ENCODE assay signal across 9 mouse cellular contexts in the genomic region with DNA sequence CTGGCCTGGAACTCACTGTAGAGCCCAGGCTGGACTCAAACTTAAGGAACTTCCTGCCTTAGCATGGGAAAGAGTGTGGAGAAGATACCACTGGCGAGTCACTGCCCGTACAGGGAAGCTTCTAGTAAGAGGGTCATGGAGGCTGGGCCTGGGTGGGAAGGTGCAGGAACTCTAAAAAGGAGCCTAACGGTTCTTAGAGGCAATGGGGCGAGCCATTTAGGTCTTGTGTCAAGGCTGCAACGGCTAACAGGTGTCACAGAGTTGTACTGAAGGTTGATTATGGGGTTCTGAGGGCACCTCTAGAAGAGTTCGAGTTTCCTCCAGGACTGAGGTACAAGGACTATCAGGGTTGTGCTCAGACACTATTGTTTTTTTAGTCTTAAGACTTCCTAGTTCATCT. TPM values are rescaled to one million over a fixed set of nuclear protein-coding genes. Genes with fewer than 3 reads are reported as not detected.
A peak's percentile ranks its signal among the peaks of the same experiment; 100 is the strongest.
DNase-seq lines count a peak whose midpoint lies in the region; ATAC-seq and TF ChIP-seq lines count a peak whose summit lies in the region.
"Had no signal": no experiment of that assay in that cellular context is flagged by ENCODE, and none has a peak within 500 bp of the region (broad histone marks: within the 10 kb centered on the region; RNA-seq: fewer than 3 reads in every experiment).

No protein-coding gene starts in this region.

- TF ChIP-seq CTCF in forebrain, postnatal 0 days (IDR thresholded peaks at IDR 0.05; ENCODE audit: low read depth): no peak

- peak overlapping the region; percentile 93 for H3K4me3 ChIP-seq in heart, embryonic 13.5 days
- peak overlapping the region; percentile 85 for H3K4me3 ChIP-seq in forebrain, postnatal 0 days (ENCODE audit: low read depth, low read length)
- H3K4me3 ChIP-seq in liver, embryonic 15.5 days (replicated peaks): peak overlapping the region; percentile 87

- no peaks in the 10 kb centered on the region for H3K36me3 ChIP-seq in heart, embryonic 13.5 days
- H3K36me3 ChIP-seq in forebrain, postnatal 0 days (ENCODE audit: insufficient read depth): no peaks in the 10 kb centered on the region
- H3K36me3 ChIP-seq in liver, embryonic 15.5 days (replicated peaks): no peaks in the 10 kb centered on the region

- H3K27me3 ChIP-seq in heart, embryonic 13.5 days (replicated peaks): no peaks in the 10 kb centered on the region
- no peaks in the 10 kb centered on the region for H3K27me3 ChIP-seq in forebrain, postnatal 0 days (ENCODE audit: insufficient read depth, low read length)
- no peaks in the 10 kb centered on the region for H3K27me3 ChIP-seq in liver, embryonic 15.5 days
- H3K27me3 ChIP-seq: CH12.LX had no signal

- H3K9ac ChIP-seq in heart, embryonic 13.5 days: no peak overlapping the region
- H3K9ac ChIP-seq in forebrain, postnatal 0 days: peak overlapping the region; percentile 91; the same call in 1 of the 2 replicates
- H3K9ac ChIP-seq in liver, embryonic 15.5 days: no peak overlapping the region

- intact Hi-C loops in heart, postnatal 10 days (cut with DNase I): no loop called here
- intact Hi-C loops in gastrocnemius, postnatal 14 days (cut with DNase I; ENCODE audit: low total_unique reads): no loop called here

- no peak for ATAC-seq in heart, embryonic 13.5 days (ENCODE audit: extremely low read depth, insufficient number of reproducible peaks, low FRiP score, low TSS enrichment)
- ATAC-seq in forebrain, postnatal 0 days: no peak
- no peak for ATAC-seq in liver, embryonic 15.5 days (ENCODE audit: insufficient read depth)

- DNase-seq in heart, postnatal 10 days: no peak
- peak; percentile 30 for DNase-seq in R1 (ENCODE audit: low read depth, low spot score)
- DNase-seq in forebrain, postnatal 0 days: no peak
- no peak for DNase-seq in right cerebral cortex, adult 2 months (ENCODE audit: low spot score in 2 of 2)
- no peak for DNase-seq in c-Kit-positive CD71-positive TER-119-positive erythroid progenitor cells, embryonic 14.5 days (ENCODE audit: low spot score)
- no peak for DNase-seq in gastrocnemius, postnatal 14 days

- H3K4me2 ChIP-seq in heart, embryonic 13.5 days: peak overlapping the region; percentile 80
- H3K4me2 ChIP-seq in forebrain, postnatal 0 days (ENCODE audit: low read depth): peak overlapping the region; percentile 66
- H3K4me2 ChIP-seq in liver, embryonic 15.5 days: peak overlapping the region; percentile 86

- H3K9me3 ChIP-seq in heart, embryonic 13.5 days: no peaks in the 10 kb centered on the region
- no peaks in the 10 kb centered on the region for H3K9me3 ChIP-seq in forebrain, postnatal 0 days (ENCODE audit: low read length)
- no peaks in the 10 kb centered on the region for H3K9me3 ChIP-seq in liver, embryonic 15.5 days (replicated peaks)

- peaks cover 28% of the 10 kb centered on the region for H3K4me1 ChIP-seq in heart, embryonic 13.5 days
- no peaks in the 10 kb centered on the region for H3K4me1 ChIP-seq in forebrain, postnatal 0 days (ENCODE audit: insufficient read depth)
- peaks cover 33% of the 10 kb centered on the region for H3K4me1 ChIP-seq in liver, embryonic 15.5 days (replicated peaks)

- 70% methylated on average over 6 of the region's 6 CpGs for WGBS in heart, embryonic 13.5 days
- WGBS in forebrain, postnatal 0 days: 83% methylated on average over 6 of the region's 6 CpGs
- WGBS in liver, embryonic 15.5 days (ENCODE audit: insufficient replicate concordance): 65% methylated on average over 6 of the region's 6 CpGs

- H3K27ac ChIP-seq in heart, embryonic 13.5 days (replicated peaks): 0 out of 2 replicates have a peak overlapping the region, but pooled peaks have one; percentile 10
- H3K27ac ChIP-seq in forebrain, postnatal 0 days (ENCODE audit: low read depth, low read length): peak overlapping the region; percentile 86; the same call in 1 of the 2 replicates
- H3K27ac ChIP-seq in liver, embryonic 15.5 days (replicated peaks): no peak overlapping the region; the same call in 1 of the 2 replicates

RNA-seq across cellular contexts. Expression of a gene that starts 0.5 kb away (rescaled TPM):
- polyA plus RNA-seq in heart, embryonic 13.5 days (2015; fragmentation: Nextera tagmentation; extraction: Ambion mirVana): 174 and 193 TPM in 2 replicates
- 100 to 1,000 TPM; 117 to 128 TPM for total RNA-seq in heart, postnatal 10 days (2021)
- 158 and 207 TPM in 2 replicates for total RNA-seq in forebrain, postnatal 0 days (2014; rRNA removed)
- 233 and 282 TPM in 2 replicates for polyA plus RNA-seq in forebrain, postnatal 0 days (2015; fragmentation: Nextera tagmentation; extraction: Ambion mirVana)
- polyA plus RNA-seq in liver, embryonic 15.5 days (2015; fragmentation: Nextera tagmentation; extraction: Ambion mirVana): 69.2 and 69.3 TPM in 2 replicates
- total RNA-seq in gastrocnemius, postnatal 14 days (2021): 10 to 100 TPM; 83.3 to 90.5 TPM

RNA-seq across cellular contexts. Expression of a gene that starts 26.3 kb away (rescaled TPM):
- 14.5 and 15.9 TPM in 2 replicates for polyA plus RNA-seq in heart, embryonic 13.5 days (2015; fragmentation: Nextera tagmentation; extraction: Ambion mirVana)
- 1 to 10 TPM; 8.6 to 9.2 TPM for total RNA-seq in heart, postnatal 10 days (2021)
- 8.9 and 10.7 TPM in 2 replicates for total RNA-seq in forebrain, postnatal 0 days (2014; rRNA removed)
- 11.7 and 13.6 TPM in 2 replicates for polyA plus RNA-seq in forebrain, postnatal 0 days (2015; fragmentation: Nextera tagmentation; extraction: Ambion mirVana)
- polyA plus RNA-seq in liver, embryonic 15.5 days (2015; fragmentation: Nextera tagmentation; extraction: Ambion mirVana): 6.3 and 6.8 TPM in 2 replicates
- total RNA-seq in gastrocnemius, postnatal 14 days (2021): 1 to 10 TPM; 3.6 to 4.6 TPM
